Mouse (Mus musculus): ENCODE measurements around the gene Wdr73. TPM values are rescaled to one million over a fixed set of nuclear protein-coding genes. Genes with fewer than 3 reads are reported as not detected.

The Wdr73 gene
- polyA plus RNA-seq, 1 experiment from 2014 or later = 40.3 TPM

DNA sequence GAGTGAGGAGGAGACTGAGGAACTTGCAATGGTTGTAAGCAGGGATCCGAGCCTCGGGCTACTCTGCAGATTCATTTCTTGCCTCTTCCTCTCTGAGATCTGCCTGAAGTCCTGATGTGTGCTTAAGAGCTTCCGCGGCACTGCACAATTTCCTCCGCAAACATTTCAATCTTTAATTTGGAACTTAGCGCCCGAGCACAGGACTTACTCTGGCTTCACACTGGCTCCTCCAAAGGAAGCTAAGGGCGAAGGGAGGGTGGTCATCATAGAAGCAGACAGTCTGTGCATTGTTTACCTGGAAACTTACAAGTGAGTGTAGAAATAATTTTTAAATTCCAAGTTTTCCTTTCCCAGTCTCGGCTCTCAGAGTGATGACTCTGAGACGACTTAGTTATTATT, 54.8 kb downstream of the Wdr73 start:
- 80% methylated on average over 10 of the region's 10 CpGs for WGBS
- no peak for ATAC-seq (replicated peaks)
- Histone ChIP-seq H3K36me3 (replicated peaks) (no peaks in the 10 kb centered on the region), H3K4me2 (no peak overlapping the region), H3K4me1 (no peaks in the 10 kb centered on the region), H3K27me3 (replicated peaks) (no peaks in the 10 kb centered on the region), H3K9me3 (no peaks in the 10 kb centered on the region), H3K4me3 (no peak overlapping the region), H3K9ac (no peak overlapping the region), H3K27ac (no peak overlapping the region)

- Histone ChIP-seq H3K9me3 (no peaks in the 10 kb centered on the region), H3K27ac (no peak overlapping the region), H3K4me2 (no peak overlapping the region), H3K9ac (no peak overlapping the region), H3K4me1 (no peaks in the 10 kb centered on the region), H3K36me3 (replicated peaks) (no peaks in the 10 kb centered on the region), H3K4me3 (no peak overlapping the region), H3K27me3 (replicated peaks) (no peaks in the 10 kb centered on the region)
- no peak for ATAC-seq (replicated peaks)
- WGBS = 81% methylated on average over 15 of the region's 15 CpGs
These were observed 55.3 kb downstream of the Wdr73 start for GRCm38 (mm10) chr7:80845621-80846279.

- WGBS = 95% methylated on average over 12 of the region's 12 CpGs
- Histone ChIP-seq H3K36me3 (replicated peaks) (no peaks in the 10 kb centered on the region), H3K27ac (no peak overlapping the region), H3K9ac (no peak overlapping the region), H3K4me3 (no peak overlapping the region), H3K4me1 (no peaks in the 10 kb centered on the region), H3K4me2 (no peak overlapping the region), H3K9me3 (no peaks in the 10 kb centered on the region), H3K27me3 (replicated peaks) (no peaks in the 10 kb centered on the region)
- no peak for ATAC-seq (replicated peaks)
These were observed 56.4 kb downstream of the Wdr73 start for GRCm38 (mm10) chr7:80844691-80845090.

GRCm38 (mm10) chr7:80843910-80844640, 57.0 kb downstream of the Wdr73 start:
- ATAC-seq (replicated peaks) = no peak
- no peak overlapping the region for H3K4me2 ChIP-seq
- WGBS = 94% methylated on average over 8 of the region's 8 CpGs
- H3K27me3 ChIP-seq (replicated peaks) = no peaks in the 10 kb centered on the region
- no peak overlapping the region for H3K4me3 ChIP-seq
- no peak overlapping the region for H3K9ac ChIP-seq
- no peaks in the 10 kb centered on the region for H3K36me3 ChIP-seq (replicated peaks)
- no peaks in the 10 kb centered on the region for H3K4me1 ChIP-seq
- no peaks in the 10 kb centered on the region for H3K9me3 ChIP-seq
- H3K27ac ChIP-seq = no peak overlapping the region

DNA sequence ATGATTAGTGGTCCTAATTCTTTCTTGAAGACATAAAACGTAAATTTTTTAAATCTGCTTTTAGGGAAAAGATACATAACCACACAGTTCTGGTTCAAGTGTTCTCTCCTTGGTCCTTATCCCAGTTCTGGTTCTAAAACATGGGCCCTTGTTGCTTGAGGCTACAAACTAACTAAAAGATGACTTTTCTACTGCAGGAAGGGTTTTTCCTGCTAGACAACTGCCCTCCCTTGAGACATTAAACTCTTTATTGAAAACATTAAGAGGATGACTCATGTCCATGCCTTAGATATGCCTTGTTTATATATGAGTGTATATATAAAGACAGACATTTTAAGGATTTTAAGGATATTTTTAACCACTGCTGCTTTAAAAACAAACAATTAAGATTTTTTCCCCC, 57.9 kb downstream of the Wdr73 start:
- Histone ChIP-seq H3K4me1 (no peaks in the 10 kb centered on the region), H3K9me3 (no peaks in the 10 kb centered on the region), H3K4me3 (no peak overlapping the region), H3K4me2 (no peak overlapping the region), H3K27ac (no peak overlapping the region), H3K27me3 (replicated peaks) (no peaks in the 10 kb centered on the region), H3K36me3 (replicated peaks) (no peaks in the 10 kb centered on the region), H3K9ac (no peak overlapping the region)
- 87% methylated on average over 1 of the region's 1 CpGs for WGBS
- no peak for ATAC-seq (replicated peaks)

DNA sequence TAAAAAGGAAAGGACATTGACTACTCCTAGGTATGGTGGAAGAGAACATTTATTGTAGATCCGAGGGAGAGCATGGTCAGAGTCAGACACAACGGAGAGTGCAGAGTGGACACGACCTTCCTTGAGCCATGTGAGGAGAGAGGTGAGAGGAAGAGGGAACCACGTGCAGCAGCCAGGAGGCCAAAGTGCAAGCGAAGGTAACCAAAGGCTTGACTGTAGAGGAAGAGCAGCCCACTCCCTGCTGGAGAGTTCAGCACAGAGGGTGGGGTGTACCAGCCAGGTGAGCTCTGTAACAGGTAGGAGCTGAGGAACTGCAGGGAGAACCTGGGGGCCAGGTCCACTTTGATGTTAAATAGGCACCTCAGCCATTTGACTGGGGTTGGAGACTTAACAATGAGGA, 58.9 kb downstream of the Wdr73 start:
- WGBS = 73% methylated on average over 5 of the region's 5 CpGs
- Histone ChIP-seq H3K4me3 (no peak overlapping the region), H3K27me3 (replicated peaks) (no peaks in the 10 kb centered on the region), H3K4me1 (no peaks in the 10 kb centered on the region), H3K4me2 (no peak overlapping the region), H3K27ac (no peak overlapping the region), H3K9ac (no peak overlapping the region), H3K9me3 (no peaks in the 10 kb centered on the region), H3K36me3 (replicated peaks) (no peaks in the 10 kb centered on the region)
- ATAC-seq (replicated peaks) = no peak

DNA sequence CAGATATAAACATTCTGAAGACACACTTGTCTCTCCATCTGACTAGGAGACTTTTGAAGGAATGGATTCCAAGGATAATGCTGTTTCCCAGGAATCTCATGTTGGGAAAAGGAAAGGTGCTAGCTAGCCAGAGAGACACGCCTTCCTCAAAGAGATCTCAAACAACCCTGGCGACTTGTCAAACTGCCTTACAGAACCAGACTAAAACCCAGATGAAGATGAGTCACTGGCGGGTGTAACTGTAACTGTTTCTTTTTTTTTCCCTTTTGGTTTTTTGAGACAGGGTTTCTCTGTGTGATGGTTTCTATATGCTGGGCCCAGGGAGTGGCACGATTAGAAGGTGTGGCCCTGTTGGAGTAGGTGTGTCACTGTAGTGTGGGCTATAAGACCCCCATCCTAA, 60.1 kb downstream of the Wdr73 start:
- Histone ChIP-seq H3K4me1 (no peaks in the 10 kb centered on the region), H3K9ac (no peak overlapping the region), H3K27me3 (replicated peaks) (no peaks in the 10 kb centered on the region), H3K36me3 (replicated peaks) (no peaks in the 10 kb centered on the region), H3K27ac (no peak overlapping the region), H3K4me3 (no peak overlapping the region), H3K4me2 (no peak overlapping the region), H3K9me3 (no peaks in the 10 kb centered on the region)
- 80% methylated on average over 4 of the region's 4 CpGs for WGBS
- no peak for ATAC-seq (replicated peaks)

Other genes with a start within 250 kb of the Wdr73 start
- 15.6 and 15.7 TPM in 2 replicates for gene Crtc3, start 212.4 kb downstream of the Wdr73 start, polyA plus RNA-seq (2015; fragmentation: Nextera tagmentation; extraction: Ambion mirVana)
- 22.0 and 22.1 TPM in 2 replicates for gene Iqgap1, start 75.3 kb downstream of the Wdr73 start, polyA plus RNA-seq (2015; fragmentation: Nextera tagmentation; extraction: Ambion mirVana)
- 4.8 and 4.9 TPM in 2 replicates for gene Zscan2, start 40.3 kb downstream of the Wdr73 start, polyA plus RNA-seq (2015; fragmentation: Nextera tagmentation; extraction: Ambion mirVana)
- 5.2 and 7.2 TPM in 2 replicates for gene Nmb, start 3.8 kb upstream of the Wdr73 start, polyA plus RNA-seq (2015; fragmentation: Nextera tagmentation; extraction: Ambion mirVana)
- 147 and 163 TPM in 2 replicates for gene Sec11a, start 46.5 kb upstream of the Wdr73 start, polyA plus RNA-seq (2015; fragmentation: Nextera tagmentation; extraction: Ambion mirVana)
- gene Zfp592, start 92.4 kb upstream of the Wdr73 start, polyA plus RNA-seq (2015; fragmentation: Nextera tagmentation; extraction: Ambion mirVana) = 10.8 and 13.2 TPM in 2 replicates
- gene Alpk3, start 156.3 kb upstream of the Wdr73 start, polyA plus RNA-seq (2015; fragmentation: Nextera tagmentation; extraction: Ambion mirVana) = 0.10 and 0.13 TPM in 2 replicates
- not detected in 2 replicates for gene Slc28a1, start 213.5 kb upstream of the Wdr73 start, polyA plus RNA-seq (2015; fragmentation: Nextera tagmentation; extraction: Ambion mirVana)

Data from midbrain, embryonic 15.5 days (tissue).